Mouse (Mus musculus): ENCODE measurements around the gene Dicer1.

DNA sequence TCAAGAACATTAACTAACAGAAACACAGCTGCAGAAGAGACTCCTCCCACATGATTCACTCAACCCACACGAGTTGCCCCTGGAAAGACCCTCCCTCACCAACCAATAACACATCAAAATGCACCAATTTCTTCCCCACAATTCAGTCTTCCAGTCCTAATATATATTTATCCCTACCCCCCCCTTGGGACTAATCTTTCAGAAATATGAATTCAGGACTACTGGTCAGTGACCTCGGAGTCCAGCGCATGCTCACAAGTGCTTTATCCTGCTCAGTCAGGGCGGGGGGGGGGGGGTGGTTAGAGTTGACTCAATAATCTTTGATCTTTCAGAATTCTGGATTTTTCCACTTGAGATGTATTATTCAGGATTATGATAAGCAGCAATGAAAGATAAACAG, 1.9 kb upstream of the Dicer1 start:
- TF ChIP-seq POLR2A (IDR thresholded peaks at IDR 0.05; ENCODE audit: extremely low read depth, insufficient read depth, low read length) = no peak
- TF ChIP-seq CTCF (IDR thresholded peaks at IDR 0.05; ENCODE audit: extremely low read depth, insufficient read depth, low read length) = no peak

Data from cortical plate, adult 2 months (tissue).